Mouse (Mus musculus) bone marrow macrophage, adult 2 months (primary cell): ENCODE results near the gene Ggt5.

ENCODE experiments used
- CTCF ChIP-seq: IDR thresholded peaks from 2 replicates; pipeline ENCODE4 v1.5.1; 2012; ENCODE audit warnings: low read depth, mild to moderate bottlenecking, low read length, moderate library complexity
- POLR2A ChIP-seq: IDR thresholded peaks from 2 replicates; pipeline ENCODE4 v1.6.1; 2012; ENCODE audit warnings: mild to moderate bottlenecking, low read depth, low read length, borderline replicate concordance

GRCm38 (mm10) chr10:75634610-75635009, 45.5 kb downstream of the Ggt5 start:
- TF ChIP-seq CTCF: no peak
- no peak for TF ChIP-seq POLR2A
